Mouse (Mus musculus): ENCODE measurements around the gene Nln. TPM values are rescaled to one million over a fixed set of nuclear protein-coding genes. Genes with fewer than 3 reads are reported as not detected.

Nln gene
- polyA plus RNA-seq, 1 experiment from 2014 or later, result 20.9 TPM

GRCm38 (mm10) chr13:104011289-104011688, 98.1 kb downstream of the Nln start:
- H3K9ac ChIP-seq (ENCODE audit: low read depth, low read length), result no peak overlapping the region
- H3K9me3 ChIP-seq (ENCODE audit: control insufficient read depth, low read length), result no peaks in the 10 kb centered on the region
- H3K4me1 ChIP-seq (replicated peaks; ENCODE audit: control insufficient read depth, insufficient read depth, low read length), result no peaks in the 10 kb centered on the region
- H3K27ac ChIP-seq (ENCODE audit: low read depth, low read length), result no peak overlapping the region
- H3K36me3 ChIP-seq (ENCODE audit: control insufficient read depth, insufficient read depth, low read length), result no peaks in the 10 kb centered on the region
- ATAC-seq (replicated peaks; ENCODE audit: low FRiP score), result no peak
- DNase-seq (ENCODE audit: low spot score), result no peak
- no peaks in the 10 kb centered on the region for H3K27me3 ChIP-seq (replicated peaks; ENCODE audit: control insufficient read depth, insufficient read depth, low read length)
- H3K4me3 ChIP-seq (ENCODE audit: low read depth, low read length), result no peak overlapping the region
- no peak overlapping the region for H3K4me2 ChIP-seq
- WGBS, result 76% methylated on average over 5 of the region's 5 CpGs

GRCm38 (mm10) chr13:104005231-104005845, 104.1 kb downstream of the Nln start:
- WGBS, result 81% methylated on average over 6 of the region's 6 CpGs
- Histone ChIP-seq H3K9ac (ENCODE audit: low read depth, low read length) (no peak overlapping the region), H3K27ac (ENCODE audit: low read depth, low read length) (no peak overlapping the region), H3K4me3 (ENCODE audit: low read depth, low read length) (no peak overlapping the region), H3K4me1 (replicated peaks; ENCODE audit: control insufficient read depth, insufficient read depth, low read length) (no peaks in the 10 kb centered on the region), H3K4me2 (no peak overlapping the region), H3K9me3 (ENCODE audit: control insufficient read depth, low read length) (no peaks in the 10 kb centered on the region), H3K27me3 (replicated peaks; ENCODE audit: control insufficient read depth, insufficient read depth, low read length) (no peaks in the 10 kb centered on the region), H3K36me3 (ENCODE audit: control insufficient read depth, insufficient read depth, low read length) (no peaks in the 10 kb centered on the region)
- ATAC-seq (replicated peaks; ENCODE audit: low FRiP score) (no peak), DNase-seq (ENCODE audit: low spot score) (no peak)

GRCm38 (mm10) chr13:103994085-103994455, 115.3 kb downstream of the Nln start:
- ATAC-seq (replicated peaks; ENCODE audit: low FRiP score) (peak; percentile 36; the same call in 1 of the 2 replicates), DNase-seq (ENCODE audit: low spot score) (no peak)
- Histone ChIP-seq H3K27ac (ENCODE audit: low read depth, low read length) (no peak overlapping the region), H3K27me3 (replicated peaks; ENCODE audit: control insufficient read depth, insufficient read depth, low read length) (no peaks in the 10 kb centered on the region), H3K9ac (ENCODE audit: low read depth, low read length) (no peak overlapping the region), H3K4me1 (replicated peaks; ENCODE audit: control insufficient read depth, insufficient read depth, low read length) (no peaks in the 10 kb centered on the region; the same call in 1 of the 2 replicates), H3K9me3 (ENCODE audit: control insufficient read depth, low read length) (no peaks in the 10 kb centered on the region), H3K36me3 (ENCODE audit: control insufficient read depth, insufficient read depth, low read length) (no peaks in the 10 kb centered on the region), H3K4me3 (ENCODE audit: low read depth, low read length) (no peak overlapping the region), H3K4me2 (no peak overlapping the region)
- 41% methylated on average over 5 of the region's 5 CpGs for WGBS

GRCm38 (mm10) chr13:103993142-103994084, 116.0 kb downstream of the Nln start:
- Histone ChIP-seq H3K27ac (ENCODE audit: low read depth, low read length) (no peak overlapping the region), H3K4me3 (ENCODE audit: low read depth, low read length) (no peak overlapping the region), H3K9ac (ENCODE audit: low read depth, low read length) (no peak overlapping the region), H3K36me3 (ENCODE audit: control insufficient read depth, insufficient read depth, low read length) (no peaks in the 10 kb centered on the region), H3K9me3 (ENCODE audit: control insufficient read depth, low read length) (no peaks in the 10 kb centered on the region), H3K27me3 (replicated peaks; ENCODE audit: control insufficient read depth, insufficient read depth, low read length) (no peaks in the 10 kb centered on the region), H3K4me1 (replicated peaks; ENCODE audit: control insufficient read depth, insufficient read depth, low read length) (no peaks in the 10 kb centered on the region; the same call in 1 of the 2 replicates), H3K4me2 (no peak overlapping the region)
- DNase-seq (ENCODE audit: low spot score) (no peak), ATAC-seq (replicated peaks; ENCODE audit: low FRiP score) (no peak)
- 71% methylated on average over 8 of the region's 8 CpGs for WGBS

GRCm38 (mm10) chr13:103986660-103987059, 122.8 kb downstream of the Nln start:
- no peaks in the 10 kb centered on the region for H3K9me3 ChIP-seq (ENCODE audit: control insufficient read depth, low read length)
- no peak overlapping the region for H3K27ac ChIP-seq (ENCODE audit: low read depth, low read length)
- no peak for ATAC-seq (replicated peaks; ENCODE audit: low FRiP score)
- H3K4me1 ChIP-seq (replicated peaks; ENCODE audit: control insufficient read depth, insufficient read depth, low read length), result no peaks in the 10 kb centered on the region
- no peak overlapping the region for H3K4me3 ChIP-seq (ENCODE audit: low read depth, low read length)
- no peak overlapping the region for H3K9ac ChIP-seq (ENCODE audit: low read depth, low read length)
- H3K4me2 ChIP-seq, result no peak overlapping the region
- 78% methylated on average over 4 of the region's 4 CpGs for WGBS
- H3K36me3 ChIP-seq (ENCODE audit: control insufficient read depth, insufficient read depth, low read length), result no peaks in the 10 kb centered on the region
- DNase-seq (ENCODE audit: low spot score), result no peak
- no peaks in the 10 kb centered on the region for H3K27me3 ChIP-seq (replicated peaks; ENCODE audit: control insufficient read depth, insufficient read depth, low read length)

GRCm38 (mm10) chr13:103985510-103986278, 123.7 kb downstream of the Nln start:
- no peaks in the 10 kb centered on the region for H3K36me3 ChIP-seq (ENCODE audit: control insufficient read depth, insufficient read depth, low read length)
- H3K4me1 ChIP-seq (replicated peaks; ENCODE audit: control insufficient read depth, insufficient read depth, low read length), result no peaks in the 10 kb centered on the region
- 85% methylated on average over 20 of the region's 20 CpGs for WGBS
- H3K9me3 ChIP-seq (ENCODE audit: control insufficient read depth, low read length), result no peaks in the 10 kb centered on the region
- no peak overlapping the region for H3K27ac ChIP-seq (ENCODE audit: low read depth, low read length)
- H3K9ac ChIP-seq (ENCODE audit: low read depth, low read length), result no peak overlapping the region
- H3K4me3 ChIP-seq (ENCODE audit: low read depth, low read length), result no peak overlapping the region
- no peaks in the 10 kb centered on the region for H3K27me3 ChIP-seq (replicated peaks; ENCODE audit: control insufficient read depth, insufficient read depth, low read length)
- ATAC-seq (replicated peaks; ENCODE audit: low FRiP score), result no peak
- H3K4me2 ChIP-seq, result no peak overlapping the region
- no peak for DNase-seq (ENCODE audit: low spot score)

- ATAC-seq (replicated peaks; ENCODE audit: low FRiP score) (no peak), DNase-seq (ENCODE audit: low spot score) (no peak)
- no peaks in the 10 kb centered on the region for H3K27me3 ChIP-seq (replicated peaks; ENCODE audit: control insufficient read depth, insufficient read depth, low read length)
- no peak overlapping the region for H3K27ac ChIP-seq (ENCODE audit: low read depth, low read length)
- no peak overlapping the region for H3K4me2 ChIP-seq
- no peaks in the 10 kb centered on the region for H3K4me1 ChIP-seq (replicated peaks; ENCODE audit: control insufficient read depth, insufficient read depth, low read length)
- H3K4me3 ChIP-seq (ENCODE audit: low read depth, low read length), result no peak overlapping the region
- H3K9me3 ChIP-seq (ENCODE audit: control insufficient read depth, low read length), result no peaks in the 10 kb centered on the region
- no peak overlapping the region for H3K9ac ChIP-seq (ENCODE audit: low read depth, low read length)
- WGBS, result 89% methylated on average over 3 of the region's 3 CpGs
- no peaks in the 10 kb centered on the region for H3K36me3 ChIP-seq (ENCODE audit: control insufficient read depth, insufficient read depth, low read length)
Observed at GRCm38 (mm10) chr13:103982376-103982775, 127.0 kb downstream of the Nln start.

- no peak overlapping the region for H3K9ac ChIP-seq (ENCODE audit: low read depth, low read length)
- ATAC-seq (replicated peaks; ENCODE audit: low FRiP score) (no peak), DNase-seq (ENCODE audit: low spot score) (no peak)
- no peaks in the 10 kb centered on the region for H3K4me1 ChIP-seq (replicated peaks; ENCODE audit: control insufficient read depth, insufficient read depth, low read length)
- H3K4me3 ChIP-seq (ENCODE audit: low read depth, low read length), result no peak overlapping the region
- H3K9me3 ChIP-seq (ENCODE audit: control insufficient read depth, low read length), result no peaks in the 10 kb centered on the region
- WGBS, result 84% methylated on average over 5 of the region's 5 CpGs
- H3K27me3 ChIP-seq (replicated peaks; ENCODE audit: control insufficient read depth, insufficient read depth, low read length), result no peaks in the 10 kb centered on the region
- no peak overlapping the region for H3K4me2 ChIP-seq
- H3K27ac ChIP-seq (ENCODE audit: low read depth, low read length), result no peak overlapping the region
- no peaks in the 10 kb centered on the region for H3K36me3 ChIP-seq (ENCODE audit: control insufficient read depth, insufficient read depth, low read length)
Observed at GRCm38 (mm10) chr13:103980414-103980813, 129.0 kb downstream of the Nln start.
